Mouse (Mus musculus): Measurements from ENCODE around the gene Cdc5l.

Cdc5l gene

DNA sequence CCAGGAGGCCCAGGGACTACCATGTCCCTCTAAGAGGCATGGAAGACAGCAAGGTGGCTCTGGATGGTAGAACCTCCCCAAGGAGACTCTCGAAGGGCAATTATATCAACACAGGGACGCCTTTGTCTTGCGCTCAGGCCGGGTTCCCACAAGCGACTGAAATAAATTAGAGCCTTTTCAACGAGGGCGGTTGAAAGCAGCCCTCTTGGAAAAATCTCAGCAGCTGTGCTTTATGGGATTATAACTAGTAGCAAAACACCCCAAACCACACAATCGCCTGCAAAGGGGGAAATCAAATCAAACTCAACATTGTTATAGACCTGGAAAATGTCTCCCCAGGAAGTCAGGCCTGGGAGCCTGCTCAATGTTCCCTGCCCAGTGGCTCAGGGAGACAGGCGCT is 62.5 kb downstream of the Cdc5l start:
- in situ Hi-C loops (cut with MboI, MseI): loop anchor here (5.0 kb wide), 4 partner anchors 74 to 1114 kb away; no protein-coding TSS in a partner anchor

DNA sequence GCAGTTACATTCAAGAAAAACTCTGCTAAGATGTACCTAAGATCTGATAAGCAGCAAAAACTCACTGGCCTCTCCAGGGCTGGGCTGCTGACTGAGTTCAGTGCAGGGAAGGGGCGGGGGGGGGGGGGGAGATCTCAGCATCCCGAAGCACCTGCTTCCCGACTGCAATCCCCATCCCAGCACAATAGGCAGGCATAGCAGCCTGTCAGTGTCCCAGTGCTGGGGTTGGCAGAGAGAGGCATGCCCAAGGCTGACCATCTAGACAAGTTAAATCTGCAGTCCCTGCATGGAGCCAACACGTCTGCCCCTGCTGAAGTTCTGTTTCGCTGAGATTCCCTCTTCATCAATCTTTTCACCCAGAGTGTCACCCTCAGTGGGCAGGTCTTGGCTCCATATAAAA is 63.0 kb downstream of the Cdc5l start:
- in situ Hi-C loops (cut with MboI, MseI): loop anchor here (5.0 kb wide), 4 partner anchors 73 to 1113 kb away; no protein-coding TSS in a partner anchor

- in situ Hi-C loops (cut with MboI, MseI): no loop called here
Observed at GRCm38 (mm10) chr17:45364871-45365270, 68.7 kb downstream of the Cdc5l start.

DNA sequence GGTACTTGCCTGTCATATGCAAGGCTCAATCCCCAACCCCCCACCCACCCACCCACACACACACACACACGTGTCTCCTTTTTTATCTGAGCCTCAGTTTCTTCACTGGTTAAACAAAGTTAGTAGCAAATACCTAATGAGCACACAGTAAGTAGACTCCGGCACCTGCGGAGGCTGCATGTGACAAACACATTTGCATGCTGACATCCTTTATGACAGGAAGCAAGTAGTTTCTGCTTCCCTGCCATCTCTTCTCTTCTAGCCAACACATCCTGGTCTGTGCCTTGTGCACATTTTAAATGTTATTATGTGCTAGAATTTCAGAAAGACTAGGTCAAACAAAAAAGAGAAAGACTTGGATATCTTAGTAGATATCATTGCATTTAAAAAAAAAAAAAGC is 72.6 kb downstream of the Cdc5l start:
- in situ Hi-C loops (cut with MboI, MseI): no loop called here

DNA sequence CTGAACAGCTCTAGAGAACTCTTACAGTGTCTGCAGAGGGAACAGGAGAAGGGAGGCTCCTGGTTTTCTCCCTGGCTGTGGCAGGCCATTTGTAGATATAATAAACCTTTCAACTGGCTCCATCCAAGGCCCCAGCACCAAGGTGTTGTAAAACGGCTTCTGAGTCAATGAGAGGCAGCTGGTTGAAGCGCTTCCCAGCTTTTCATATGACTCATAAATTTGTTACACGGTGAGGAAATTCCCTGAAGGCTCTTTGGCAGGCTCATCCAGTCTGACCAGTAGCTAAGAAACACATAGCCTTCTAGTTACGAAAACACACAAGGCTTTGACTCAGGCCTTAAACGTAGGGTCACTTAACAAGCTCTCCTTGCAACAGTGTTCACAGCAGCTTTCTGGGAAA is 74.1 kb downstream of the Cdc5l start:
- in situ Hi-C loops (cut with MboI, MseI): loop anchor here in 1 of 2 experiments (10.0 kb wide), 1 partner anchor 985 kb away; no protein-coding TSS in a partner anchor

DNA sequence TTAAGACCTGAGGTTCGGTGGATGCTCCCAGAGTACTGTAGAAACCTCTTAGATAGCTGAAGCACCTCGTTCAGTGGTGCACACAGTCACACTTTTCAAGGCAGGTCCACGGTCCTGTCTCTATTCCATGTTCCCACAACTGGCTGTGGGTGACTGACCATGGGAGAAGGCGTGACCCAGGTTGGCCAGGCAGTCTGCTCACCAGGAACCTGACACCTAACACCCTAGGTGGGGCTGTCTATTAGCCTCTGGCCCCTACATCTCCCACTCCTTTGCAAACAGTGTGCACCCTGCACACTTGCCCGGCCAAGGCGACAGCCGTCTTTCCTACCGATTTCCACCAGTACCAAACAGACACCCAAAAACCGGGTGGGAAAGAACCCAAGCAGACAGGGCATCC is 77.1 kb downstream of the Cdc5l start:
- in situ Hi-C loops (cut with MboI, MseI): loop anchor here in 1 of 2 experiments (10.0 kb wide), 1 partner anchor 982 kb away; no protein-coding TSS in a partner anchor

DNA sequence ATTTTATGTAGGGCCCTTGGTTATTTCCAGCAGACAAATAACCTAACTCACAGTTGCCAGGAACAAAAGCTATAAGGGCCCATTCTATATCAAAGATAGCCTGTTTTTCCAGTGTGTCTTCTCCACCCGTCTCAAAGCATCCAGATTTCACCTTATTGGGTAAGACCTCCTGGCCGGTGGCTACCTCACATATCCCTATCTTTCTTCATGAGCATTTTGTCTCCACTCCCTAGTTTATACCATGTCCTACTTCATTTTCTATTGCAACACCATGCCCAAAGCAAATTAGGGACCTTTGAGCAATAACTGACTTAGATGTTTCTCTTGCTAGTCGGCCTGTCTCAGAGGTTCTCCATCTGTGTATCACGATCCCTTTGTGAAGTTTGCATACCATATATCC is 85.6 kb downstream of the Cdc5l start:
- in situ Hi-C loops (cut with MboI, MseI): no loop called here
